Mouse (Mus musculus) G1E (cell line): ENCODE data around the gene Tmem156.

Experiments used
- CTCF ChIP-seq: IDR thresholded peaks from 2 replicates; pipeline ENCODE4 v1.5.1; 2012; ENCODE audit warnings: low read depth, low read length, inconsistent platforms, mixed read lengths
- GATA1 ChIP-seq: IDR thresholded peaks from 2 replicates; pipeline ENCODE4 v1.6.1; 2012; ENCODE audit warnings: borderline replicate concordance, low read length, inconsistent platforms, mixed read lengths
- POLR2AphosphoS5 ChIP-seq: IDR thresholded peaks from 2 replicates; pipeline ENCODE4 v1.6.1; 2012; ENCODE audit warnings: low read depth, low read length, inconsistent platforms; ENCODE audit not compliant: insufficient replicate concordance

GRCm38 (mm10) chr5:65069872-65070271 lies 22.1 kb downstream of the Tmem156 start:
- no peak for TF ChIP-seq GATA1
- no peak for TF ChIP-seq CTCF
- TF ChIP-seq POLR2AphosphoS5, result no peak
